Mouse (Mus musculus): Measurements from ENCODE around the gene Nsun3.

Gene Nsun3

GRCm38 (mm10) chr16:62786621-62787331 is at the start of gene Nsun3:
Gene Nsun3, minus strand, starts transcription at chr16:62786818.
- DNase-seq, result peak; percentile 93

GRCm38 (mm10) chr16:62834016-62834735 is 47.6 kb upstream of the Nsun3 start:
- peak; percentile 51 for DNase-seq

GRCm38 (mm10) chr16:62832481-62832880 is 45.9 kb upstream of the Nsun3 start:
- DNase-seq, result peak; percentile 59

GRCm38 (mm10) chr16:62832027-62832426 is 45.4 kb upstream of the Nsun3 start:
- DNase-seq, result no peak

GRCm38 (mm10) chr16:62826156-62827001 is 39.8 kb upstream of the Nsun3 start:
- no peak for DNase-seq

- DNase-seq, result no peak
Observed at GRCm38 (mm10) chr16:62822472-62822871, 35.9 kb upstream of the Nsun3 start.

- no peak for DNase-seq
Observed at GRCm38 (mm10) chr16:62814491-62814890, 27.9 kb upstream of the Nsun3 start, which contains the start of gene Stx19. Gene Stx19, plus strand, starts transcription at chr16:62814676.

GRCm38 (mm10) chr16:62813790-62814189 is 27.2 kb upstream of the Nsun3 start:
- no peak for DNase-seq

GRCm38 (mm10) chr16:62810855-62811254 is 24.2 kb upstream of the Nsun3 start:
- no peak for DNase-seq

- no peak for DNase-seq
Observed at GRCm38 (mm10) chr16:62807249-62807979, 20.8 kb upstream of the Nsun3 start.

- no peak for DNase-seq
Observed at GRCm38 (mm10) chr16:62804621-62805020, 18.0 kb upstream of the Nsun3 start.

- DNase-seq, result no peak
Observed at GRCm38 (mm10) chr16:62799839-62800238, 13.2 kb upstream of the Nsun3 start.

- no peak for DNase-seq
Observed at GRCm38 (mm10) chr16:62799426-62799825, 12.8 kb upstream of the Nsun3 start.

- no peak for DNase-seq
Observed at GRCm38 (mm10) chr16:62798808-62799207, 12.2 kb upstream of the Nsun3 start.

GRCm38 (mm10) chr16:62796608-62797007 is 10.0 kb upstream of the Nsun3 start:
- DNase-seq, result no peak

GRCm38 (mm10) chr16:62782229-62782628 is 4.4 kb downstream of the Nsun3 start:
- DNase-seq, result no peak

GRCm38 (mm10) chr16:62778282-62778681 is 8.3 kb downstream of the Nsun3 start:
- DNase-seq, result no peak

- DNase-seq, result no peak
Observed at GRCm38 (mm10) chr16:62776034-62776433, 10.6 kb downstream of the Nsun3 start.

GRCm38 (mm10) chr16:62773462-62773861 is 13.2 kb downstream of the Nsun3 start:
- no peak for DNase-seq

GRCm38 (mm10) chr16:62758340-62758739 is 28.3 kb downstream of the Nsun3 start:
- peak; percentile 51 for DNase-seq

- no peak for DNase-seq
Observed at GRCm38 (mm10) chr16:62755307-62755706, 31.3 kb downstream of the Nsun3 start.

GRCm38 (mm10) chr16:62753597-62753996 is 33.0 kb downstream of the Nsun3 start:
- no peak for DNase-seq

GRCm38 (mm10) chr16:62753079-62753478 is 33.5 kb downstream of the Nsun3 start:
- DNase-seq, result no peak
